Mouse (Mus musculus) liver, adult 2 months (tissue): ENCODE measurements around the gene Spef1.

Experiments
- CTCF ChIP-seq: fragments of 200-500 bp; IDR thresholded peaks from 2 replicates; pipeline ENCODE4 v1.5.1; 2011; ENCODE audit warnings: low read depth, low read length, control low read depth
- POLR2A ChIP-seq: fragments of 200-500 bp; IDR thresholded peaks from 2 replicates; pipeline ENCODE4 v1.6.1; 2011; ENCODE audit warnings: low read length, control low read depth; ENCODE audit not compliant: insufficient read depth; ENCODE audit errors: extremely low read depth

DNA sequence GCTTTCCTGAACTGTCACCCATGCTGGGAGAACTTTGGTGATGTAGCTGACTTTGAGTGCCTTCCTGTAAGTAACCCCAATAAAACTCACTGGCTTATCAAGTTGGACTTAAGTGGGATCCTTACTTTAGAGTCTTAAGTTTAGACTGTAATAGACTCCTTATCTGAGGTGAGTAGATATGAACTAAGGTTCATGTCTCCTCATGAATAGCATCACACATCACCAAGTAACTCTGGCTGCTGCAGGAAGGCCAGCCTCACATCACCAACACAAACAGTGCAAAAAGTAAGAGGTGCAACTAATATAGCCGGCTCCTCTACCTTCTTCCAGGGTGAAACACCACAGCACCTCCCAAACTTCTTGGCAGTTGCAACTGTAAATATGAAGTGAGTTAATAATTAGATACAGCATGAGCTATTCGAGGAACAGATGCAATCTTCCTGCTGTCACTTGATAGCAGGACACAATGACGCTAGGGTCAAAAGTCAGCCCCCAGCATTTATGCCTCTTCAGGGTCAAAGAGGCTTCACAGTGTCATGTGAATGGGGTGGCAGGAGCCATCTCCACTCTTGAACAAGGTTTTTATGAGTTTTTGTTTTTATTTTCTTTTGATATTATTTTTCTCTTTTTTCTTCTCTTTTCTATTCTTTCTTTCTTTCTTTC, 34.9 kb upstream of the Spef1 start:
- TF ChIP-seq CTCF (no peak), POLR2A (no peak)
